Mouse (Mus musculus) forebrain, embryonic 12.5 days (tissue): ENCODE measurements around the gene Ccrl2. TPM values are rescaled to one million over a fixed set of nuclear protein-coding genes. Genes with fewer than 3 reads are reported as not detected.

Experiments
- ATAC-seq: fragments of 200-750 bp; cut with Nextera tagmentation; 2 replicates; pipeline ENCODE4 v1.8.0; 2017; ENCODE audit warnings: moderate TSS enrichment; ENCODE audit not compliant: low FRiP score
- H3K27ac ChIP-seq: fragments of 300-500 bp; sonication (generic); 2 replicates; pipeline ENCODE4 v1.5.1; 2016; ENCODE audit warnings: mild to moderate bottlenecking
- H3K27me3 ChIP-seq: fragments of 300-500 bp; sonication (generic); 2 replicates; pipeline ENCODE4 v1.6.1; 2016; ENCODE audit warnings: mild to moderate bottlenecking
- H3K36me3 ChIP-seq: fragments of 300-500 bp; sonication (generic); replicated peaks from 2 replicates; pipeline ENCODE4 v1.6.1; 2016; ENCODE audit warnings: mild to moderate bottlenecking
- H3K4me1 ChIP-seq: fragments of 300-500 bp; sonication (generic); 2 replicates; pipeline ENCODE4 v1.6.1; 2016
- H3K4me2 ChIP-seq: fragments of 300-500 bp; sonication (generic); 2 replicates; pipeline ENCODE4 v1.6.1; 2016; ENCODE audit warnings: mild to moderate bottlenecking, moderate library complexity
- H3K4me3 ChIP-seq: fragments of 300-500 bp; sonication (generic); replicated peaks from 2 replicates; pipeline ENCODE4 v1.5.1; 2016; ENCODE audit warnings: mild to moderate bottlenecking
- H3K9ac ChIP-seq: fragments of 300-500 bp; sonication (generic); 2 replicates; pipeline ENCODE4 v1.6.1; 2016; ENCODE audit warnings: mild to moderate bottlenecking
- H3K9me3 ChIP-seq: fragments of 300-500 bp; sonication (generic); 2 replicates; pipeline ENCODE4 v1.6.1; 2016
- WGBS: fragments of 180-500 bp; shearing (Covaris S2); methylation state at CpG from one replicate; pipeline ENCODE4 v1.1.7; 2016; 5-methylcytosine and 5-hydroxymethylcytosine counted together
- polyA plus RNA-seq: library from polyadenylated mRNA; unstranded; fragments of >200 nt; fragmentation: Nextera tagmentation; extraction: Ambion mirVana; gene quantifications from 2 replicates; pipeline ENCODE4 v1.2.1, GENCODE M21; 2016

Ccrl2 gene
- polyA plus RNA-seq, 1 experiment from 2014 or later = 0.69 TPM

DNA sequence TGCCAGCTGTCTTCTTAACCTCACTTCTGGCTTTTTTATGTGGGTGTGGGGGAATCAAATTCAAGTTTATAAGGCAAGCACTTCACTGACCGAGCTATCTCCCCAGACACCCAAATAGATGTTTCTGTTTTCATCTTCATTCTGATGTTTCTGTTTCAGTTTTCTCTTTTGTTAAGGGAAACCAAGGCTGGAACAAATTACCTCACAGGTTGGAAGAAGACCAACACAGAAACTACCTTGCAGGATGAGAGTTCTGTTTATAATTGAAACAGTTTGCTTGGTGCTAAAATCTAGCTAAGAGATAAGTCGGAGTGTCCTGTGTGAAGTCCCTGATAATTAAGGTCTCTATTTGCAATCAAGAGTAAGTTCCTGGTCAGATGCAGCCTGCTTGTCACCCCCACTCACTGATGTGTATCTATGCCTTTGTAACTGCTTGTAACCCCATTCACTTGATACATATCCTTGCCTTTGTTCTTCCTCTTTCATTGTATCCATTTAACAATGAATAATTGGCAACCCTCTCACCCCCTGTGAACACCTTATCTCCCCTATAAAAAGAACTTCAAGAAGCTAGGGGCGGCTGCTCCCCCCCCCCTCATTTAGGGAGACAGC is 29.8 kb upstream of the Ccrl2 start:
- Histone ChIP-seq H3K4me3 (no peak overlapping the region), H3K36me3 (no peaks in the 10 kb centered on the region), H3K4me1 (peaks cover 19% of the 10 kb centered on the region), H3K27ac (no peak overlapping the region), H3K9ac (no peak overlapping the region), H3K27me3 (peaks cover 5% of the 10 kb centered on the region; the same call in 1 of the 2 replicates), H3K4me2 (no peak overlapping the region), H3K9me3 (no peaks in the 10 kb centered on the region)
- no peak for ATAC-seq
- 27% methylated on average over 3 of the region's 3 CpGs for WGBS

DNA sequence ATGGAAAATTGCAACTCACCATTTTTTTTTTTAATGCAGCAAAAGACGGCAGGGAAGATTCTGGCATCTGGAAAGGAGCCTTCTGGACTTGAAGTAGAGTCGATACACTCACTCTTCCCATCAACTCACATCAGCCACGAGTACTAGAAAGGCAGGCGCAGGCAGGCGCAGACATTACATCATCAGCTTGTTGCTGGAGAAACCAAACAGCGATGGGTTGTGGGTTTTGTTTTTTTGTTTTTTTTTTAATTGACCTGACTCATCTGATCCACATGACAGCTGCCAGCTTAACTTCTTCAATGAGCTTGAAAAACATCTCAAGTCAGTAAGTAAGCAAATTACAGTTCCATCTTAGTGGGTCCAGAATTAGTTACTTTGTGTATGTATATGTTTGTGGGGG is 28.8 kb upstream of the Ccrl2 start:
- 68% methylated on average over 6 of the region's 6 CpGs for WGBS
- no peak overlapping the region for H3K9ac ChIP-seq
- H3K36me3 ChIP-seq = no peaks in the 10 kb centered on the region
- H3K4me1 ChIP-seq = peaks cover 19% of the 10 kb centered on the region
- no peaks in the 10 kb centered on the region; the same call in 1 of the 2 replicates for H3K27me3 ChIP-seq
- H3K27ac ChIP-seq = no peak overlapping the region
- no peak for ATAC-seq
- H3K9me3 ChIP-seq = no peaks in the 10 kb centered on the region
- H3K4me2 ChIP-seq = no peak overlapping the region
- no peak overlapping the region for H3K4me3 ChIP-seq

DNA sequence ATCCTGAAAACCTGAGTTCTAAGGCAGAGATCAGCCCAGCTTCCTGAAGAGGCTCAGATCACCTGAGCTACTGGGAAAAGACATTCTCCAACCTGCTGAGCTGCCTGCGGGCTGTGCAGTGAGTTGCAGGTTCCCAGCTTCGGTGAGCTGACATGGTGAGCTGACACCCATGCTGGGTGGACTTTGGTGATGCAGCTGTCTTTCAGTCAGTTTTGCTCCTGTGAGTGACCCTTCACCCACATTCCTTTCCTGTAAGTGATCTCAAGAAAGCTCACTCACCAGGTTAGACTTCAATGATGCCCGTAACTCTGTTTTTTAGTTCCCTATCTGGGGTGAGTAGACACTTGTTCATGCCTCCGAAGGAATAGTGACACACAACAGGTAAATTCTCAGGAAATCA is 28.0 kb upstream of the Ccrl2 start:
- H3K4me3 ChIP-seq = no peak overlapping the region
- H3K27ac ChIP-seq = no peak overlapping the region
- no peaks in the 10 kb centered on the region for H3K9me3 ChIP-seq
- H3K4me1 ChIP-seq = peaks cover 19% of the 10 kb centered on the region
- WGBS = 62% methylated on average over 4 of the region's 4 CpGs
- H3K9ac ChIP-seq = no peak overlapping the region
- no peaks in the 10 kb centered on the region; the same call in 1 of the 2 replicates for H3K27me3 ChIP-seq
- H3K36me3 ChIP-seq = no peaks in the 10 kb centered on the region
- H3K4me2 ChIP-seq = no peak overlapping the region
- ATAC-seq = no peak

DNA sequence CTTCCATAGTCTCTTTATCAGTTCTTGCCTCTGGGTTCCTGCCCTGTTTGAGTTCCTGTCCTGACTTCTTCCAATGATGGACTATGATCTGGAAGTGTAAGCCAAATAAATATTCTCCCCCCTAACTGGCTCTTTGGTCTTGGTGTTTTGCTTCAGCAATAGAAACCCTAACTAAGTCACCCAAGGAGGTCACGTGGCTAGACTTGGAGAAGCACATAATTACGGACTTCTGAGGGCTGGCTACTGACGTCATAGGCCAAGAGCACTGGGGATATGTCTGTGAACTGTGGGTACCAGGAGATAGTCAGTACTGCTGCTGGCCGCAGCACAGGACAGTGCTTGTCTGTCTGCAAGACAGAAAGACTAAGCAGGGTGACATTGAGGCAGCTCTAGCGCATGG is 24.4 kb upstream of the Ccrl2 start:
- no peaks in the 10 kb centered on the region for H3K9me3 ChIP-seq
- H3K27me3 ChIP-seq = no peaks in the 10 kb centered on the region
- no peak for ATAC-seq
- H3K9ac ChIP-seq = no peak overlapping the region
- no peaks in the 10 kb centered on the region for H3K36me3 ChIP-seq
- H3K27ac ChIP-seq = no peak overlapping the region
- 91% methylated on average over 5 of the region's 5 CpGs for WGBS
- H3K4me2 ChIP-seq = no peak overlapping the region
- no peak overlapping the region for H3K4me3 ChIP-seq
- no peaks in the 10 kb centered on the region for H3K4me1 ChIP-seq

DNA sequence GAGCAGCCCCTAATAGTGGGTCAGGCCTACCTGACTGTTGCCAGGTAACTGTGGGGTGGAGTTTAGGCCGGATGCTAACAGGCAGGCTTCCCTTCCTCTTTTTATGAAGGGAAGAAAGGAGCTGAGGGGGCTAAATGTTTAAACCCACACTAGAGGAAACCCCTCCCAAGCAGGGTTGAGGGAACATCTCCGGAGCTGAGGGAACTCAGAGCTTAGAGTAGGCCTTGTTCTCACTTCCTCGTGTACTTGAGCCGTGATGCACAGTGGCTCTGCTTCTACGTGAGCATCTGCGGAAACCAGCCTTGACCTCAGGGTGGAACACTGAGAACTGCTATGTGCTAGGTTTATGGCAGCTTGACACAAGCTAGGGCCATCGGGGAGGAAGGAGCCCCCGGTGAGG is 23.5 kb upstream of the Ccrl2 start:
- Histone ChIP-seq H3K27ac (no peak overlapping the region), H3K27me3 (no peaks in the 10 kb centered on the region), H3K4me1 (no peaks in the 10 kb centered on the region), H3K9me3 (no peaks in the 10 kb centered on the region), H3K4me2 (no peak overlapping the region), H3K9ac (no peak overlapping the region), H3K4me3 (no peak overlapping the region), H3K36me3 (no peaks in the 10 kb centered on the region)
- WGBS = 94% methylated on average over 8 of the region's 8 CpGs
- ATAC-seq = no peak

DNA sequence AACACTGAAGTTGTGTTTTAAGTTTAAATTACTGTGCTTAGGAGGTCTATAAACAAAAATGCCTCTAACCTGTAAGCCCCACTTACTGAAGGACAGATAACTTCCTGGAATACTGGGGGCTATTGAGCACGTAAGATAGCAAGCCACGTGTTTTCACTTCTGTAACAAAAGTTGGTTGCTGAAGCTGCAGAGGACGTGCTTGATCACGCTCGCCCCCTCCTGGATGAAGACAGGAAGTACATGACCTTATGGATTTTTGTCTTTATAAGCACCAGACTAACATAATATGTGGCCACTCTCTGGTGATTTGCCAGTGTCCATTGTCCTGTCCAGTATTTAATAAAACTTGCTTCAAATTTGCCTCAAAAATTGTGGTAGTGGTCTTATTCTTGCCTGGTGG is 20.4 kb upstream of the Ccrl2 start:
- H3K4me3 ChIP-seq = no peak overlapping the region
- H3K36me3 ChIP-seq = no peaks in the 10 kb centered on the region
- peaks cover 12% of the 10 kb centered on the region for H3K9me3 ChIP-seq
- ATAC-seq = no peak
- H3K9ac ChIP-seq = no peak overlapping the region
- 60% methylated on average over 5 of the region's 5 CpGs for WGBS
- no peaks in the 10 kb centered on the region for H3K4me1 ChIP-seq
- no peak overlapping the region for H3K4me2 ChIP-seq
- no peak overlapping the region for H3K27ac ChIP-seq
- H3K27me3 ChIP-seq = no peaks in the 10 kb centered on the region

DNA sequence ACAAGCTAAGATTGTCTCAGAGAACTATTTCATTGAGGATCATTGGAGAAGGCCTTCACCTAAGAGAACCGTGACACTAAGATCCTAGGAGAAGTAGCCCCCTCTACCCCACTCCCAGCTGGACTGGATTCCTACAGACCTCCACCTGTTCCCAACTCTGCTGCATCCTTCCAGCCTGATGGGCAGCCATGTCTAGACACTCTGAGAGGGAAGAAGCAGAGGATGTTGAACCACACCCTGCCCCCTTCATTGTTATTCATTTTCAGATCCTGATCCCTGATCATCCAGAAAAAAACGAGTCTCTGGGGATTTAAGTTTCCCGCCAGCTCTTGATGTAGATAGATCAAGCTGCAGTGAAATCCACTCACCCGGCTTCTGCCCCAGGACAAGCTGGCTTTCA is 15.7 kb upstream of the Ccrl2 start:
- no peak overlapping the region for H3K4me3 ChIP-seq
- no peak for ATAC-seq
- no peak overlapping the region for H3K9ac ChIP-seq
- no peak overlapping the region for H3K4me2 ChIP-seq
- H3K27ac ChIP-seq = no peak overlapping the region
- H3K36me3 ChIP-seq = no peaks in the 10 kb centered on the region
- H3K9me3 ChIP-seq = peaks cover 12% of the 10 kb centered on the region
- no peaks in the 10 kb centered on the region for H3K27me3 ChIP-seq
- H3K4me1 ChIP-seq = 0 out of 2 replicates have a peak, but pooled peaks cover 4% of the 10 kb centered on the region
- 76% methylated on average over 4 of the region's 4 CpGs for WGBS

DNA sequence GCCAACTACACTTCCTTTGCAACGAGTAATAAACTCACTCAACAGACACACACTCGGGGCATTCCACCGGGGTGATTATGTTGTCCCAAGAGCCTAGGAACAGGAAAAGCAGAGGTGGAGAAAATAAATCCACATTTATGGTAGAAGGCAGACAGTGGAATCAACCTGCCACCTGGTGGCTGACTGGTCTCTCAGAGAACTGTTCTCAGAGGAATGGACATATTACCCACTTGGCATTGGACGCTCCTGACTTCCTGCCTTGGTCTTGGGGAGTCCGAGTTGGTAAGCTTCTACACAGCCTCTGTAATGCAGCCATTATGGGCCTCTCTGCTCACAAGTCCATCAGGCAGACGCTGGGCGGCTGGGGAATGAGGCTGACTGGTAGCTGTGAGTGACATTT is 14.9 kb upstream of the Ccrl2 start:
- Histone ChIP-seq H3K4me3 (no peak overlapping the region), H3K9me3 (peaks cover 12% of the 10 kb centered on the region), H3K9ac (no peak overlapping the region), H3K4me1 (0 out of 2 replicates have a peak, but pooled peaks cover 4% of the 10 kb centered on the region), H3K4me2 (no peak overlapping the region), H3K36me3 (no peaks in the 10 kb centered on the region), H3K27me3 (no peaks in the 10 kb centered on the region), H3K27ac (no peak overlapping the region)
- 74% methylated on average over 7 of the region's 7 CpGs for WGBS
- no peak for ATAC-seq

DNA sequence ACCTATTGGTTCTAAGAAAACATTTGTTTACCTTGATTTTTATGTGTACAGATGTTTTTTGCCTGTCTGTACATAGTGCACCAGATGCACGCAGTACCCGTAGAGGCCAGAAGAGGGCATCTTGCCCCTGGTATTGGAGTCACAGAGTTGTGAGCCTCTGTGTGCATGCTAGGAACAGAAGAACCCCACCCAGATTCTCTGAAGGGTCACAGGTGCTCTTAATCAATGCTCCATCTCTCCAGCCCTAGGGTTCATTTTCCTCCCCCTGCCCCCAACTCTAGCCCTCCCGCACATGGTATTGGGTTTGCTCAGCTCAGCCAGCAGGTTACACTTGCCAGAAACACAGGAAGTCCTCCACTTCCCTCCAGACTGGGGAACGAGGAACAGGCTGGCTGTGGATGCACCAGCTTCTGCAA is 13.2 kb upstream of the Ccrl2 start:
- Histone ChIP-seq H3K36me3 (no peaks in the 10 kb centered on the region), H3K4me3 (no peak overlapping the region), H3K4me2 (no peak overlapping the region), H3K27me3 (no peaks in the 10 kb centered on the region), H3K4me1 (0 out of 2 replicates have a peak, but pooled peaks cover 4% of the 10 kb centered on the region), H3K27ac (no peak overlapping the region), H3K9me3 (peaks cover 12% of the 10 kb centered on the region), H3K9ac (no peak overlapping the region)
- WGBS = 55% methylated on average over 4 of the region's 4 CpGs
- no peak for ATAC-seq

GRCm38 (mm10) chr9:111067052-111067451 is 9.7 kb upstream of the Ccrl2 start:
- Histone ChIP-seq H3K4me2 (no peak overlapping the region), H3K9ac (no peak overlapping the region), H3K27me3 (no peaks in the 10 kb centered on the region), H3K4me1 (0 out of 2 replicates have a peak, but pooled peaks cover 4% of the 10 kb centered on the region), H3K4me3 (no peak overlapping the region), H3K36me3 (no peaks in the 10 kb centered on the region), H3K27ac (no peak overlapping the region), H3K9me3 (no peaks in the 10 kb centered on the region)
- WGBS = 90% methylated on average over 4 of the region's 4 CpGs
- no peak for ATAC-seq

DNA sequence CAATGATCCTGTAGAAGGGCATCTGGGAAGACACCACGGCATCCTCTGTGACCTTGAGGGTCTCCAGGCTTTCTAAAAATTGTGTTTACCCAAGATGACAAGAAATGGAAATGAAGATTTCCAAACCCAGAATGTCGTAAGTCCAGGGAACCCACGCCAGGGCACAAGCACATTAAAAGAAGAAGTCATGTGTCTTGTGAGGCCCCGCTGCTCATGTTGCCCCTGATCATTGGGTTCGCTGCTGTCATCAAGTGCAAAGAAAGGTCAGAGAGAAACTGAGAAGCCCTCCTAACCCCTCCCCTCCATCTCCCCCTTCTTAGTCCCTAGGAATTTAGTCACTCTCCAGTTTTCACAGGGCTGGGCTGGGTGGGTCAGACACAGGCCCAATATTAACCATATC is 5.5 kb upstream of the Ccrl2 start:
- 84% methylated on average over 5 of the region's 5 CpGs for WGBS
- Histone ChIP-seq H3K36me3 (no peaks in the 10 kb centered on the region), H3K4me2 (no peak overlapping the region), H3K27ac (no peak overlapping the region), H3K9me3 (no peaks in the 10 kb centered on the region), H3K27me3 (no peaks in the 10 kb centered on the region), H3K4me1 (no peaks in the 10 kb centered on the region), H3K9ac (no peak overlapping the region), H3K4me3 (no peak overlapping the region)
- ATAC-seq = no peak

- no peak overlapping the region for H3K4me3 ChIP-seq
- H3K9ac ChIP-seq = no peak overlapping the region
- no peak overlapping the region for H3K27ac ChIP-seq
- no peaks in the 10 kb centered on the region for H3K27me3 ChIP-seq
- H3K9me3 ChIP-seq = no peaks in the 10 kb centered on the region
- 84% methylated on average over 10 of the region's 10 CpGs for WGBS
- ATAC-seq = no peak
- no peak overlapping the region for H3K4me2 ChIP-seq
- H3K36me3 ChIP-seq = no peaks in the 10 kb centered on the region
- peaks cover 10% of the 10 kb centered on the region; the same call in 1 of the 2 replicates for H3K4me1 ChIP-seq
These were observed 1.7 kb upstream of the Ccrl2 start for GRCm38 (mm10) chr9:111058943-111059556.
